Mouse (Mus musculus) heart, adult 2 months (tissue): ENCODE measurements around the gene Cep295. TPM values are rescaled to one million over a fixed set of nuclear protein-coding genes. Genes with fewer than 3 reads are reported as not detected.

Source experiments
- DNase-seq, 2 experiments: peaks; one replicate each; pipeline ENCODE4 v3.0.0; 2021
- H3K27ac ChIP-seq: fragments of 200-600 bp; 2 replicates; pipeline ENCODE4 v1.8.1; 2022
- H3K27me3 ChIP-seq: fragments of 200-500 bp; 2 replicates; pipeline ENCODE4 v1.6.1; 2012; ENCODE audit warnings: mild to moderate bottlenecking, low read length, inconsistent platforms, mixed read lengths; ENCODE audit not compliant: control insufficient read depth, insufficient read depth
- H3K36me3 ChIP-seq: fragments of 200-500 bp; 2 replicates; pipeline ENCODE4 v1.6.1; 2012; ENCODE audit warnings: low read length, inconsistent platforms; ENCODE audit not compliant: control insufficient read depth, insufficient read depth
- H3K4me1 ChIP-seq: fragments of 200-500 bp; 2 replicates; pipeline ENCODE4 v1.6.1; 2011; ENCODE audit warnings: low read length; ENCODE audit not compliant: control insufficient read depth, insufficient read depth
- H3K4me3 ChIP-seq: fragments of 200-600 bp; 2 replicates; pipeline ENCODE4 v1.8.1; 2022
- H3K79me2 ChIP-seq: fragments of 200-500 bp; replicated peaks from 2 replicates; pipeline ENCODE4 v1.6.1; 2012; ENCODE audit warnings: mild to moderate bottlenecking, inconsistent platforms, low read length, moderate library complexity, mixed read lengths; ENCODE audit not compliant: control insufficient read depth, insufficient read depth
- H3K9ac ChIP-seq: fragments of 200-500 bp; 2 replicates; pipeline ENCODE4 v1.6.1; 2012; ENCODE audit warnings: low read depth, mild to moderate bottlenecking, control low read depth, inconsistent platforms, low read length, mixed read lengths
- CTCF ChIP-seq: fragments of 200-600 bp; IDR thresholded peaks from 2 replicates; pipeline ENCODE4 v1.8.1; 2022; ENCODE audit warnings: antibody characterized with exemption, mild to moderate bottlenecking, moderate library complexity
- EP300 ChIP-seq: fragments of 200-500 bp; IDR thresholded peaks from 2 replicates; pipeline ENCODE4 v1.6.1; 2011; ENCODE audit warnings: low read depth, low read length, control low read depth; ENCODE audit not compliant: insufficient read depth
- POLR2A ChIP-seq: fragments of 200-500 bp; IDR thresholded peaks from 2 replicates; pipeline ENCODE4 v1.6.1; 2011; ENCODE audit warnings: mild to moderate bottlenecking, low read depth, low read length, control low read depth; ENCODE audit not compliant: insufficient read depth
- WGBS: fragments of 180-500 bp; shearing (Covaris S2); methylation state at CpG from one replicate; pipeline ENCODE4 v1.1.7; 2018; 5-methylcytosine and 5-hydroxymethylcytosine counted together
- intact Hi-C: fragments of 180-260 bp; cut with DNase I; formaldehyde crosslinking; loops from one replicate; pipeline ENCODE4 v1.15.1; 2025
- polyA plus RNA-seq: library from polyadenylated mRNA; depleted of rRNA; stranded (reverse); fragments of >200 nt; gene quantifications from 2 replicates; pipeline ENCODE4 v1.2.3, GENCODE M21; 2012
- total RNA-seq, 2 experiments: library from RNA; stranded (reverse); gene quantifications; 2 replicates each; pipeline ENCODE4 v1.2.3; 2021

Cep295 gene
- total and polyA plus RNA-seq, 3 experiments: 3.0 to 8.5 (median 5.8) TPM

GRCm38 (mm10) chr9:15297112-15297511, 60.5 kb downstream of the Cep295 start:
- 88% methylated on average over 7 of the region's 7 CpGs for WGBS
- Histone ChIP-seq H3K27me3 (no peaks in the 10 kb centered on the region), H3K4me1 (no peaks in the 10 kb centered on the region), H3K9ac (no peak overlapping the region), H3K4me3 (no peak overlapping the region), H3K36me3 (no peaks in the 10 kb centered on the region), H3K79me2 (no peaks in the 10 kb centered on the region), H3K27ac (no peak overlapping the region)
- DNase-seq: no peak
- intact Hi-C loops: no loop called here
- no peak for TF ChIP-seq POLR2A
- no peak for TF ChIP-seq CTCF
- no peak for TF ChIP-seq EP300

DNA sequence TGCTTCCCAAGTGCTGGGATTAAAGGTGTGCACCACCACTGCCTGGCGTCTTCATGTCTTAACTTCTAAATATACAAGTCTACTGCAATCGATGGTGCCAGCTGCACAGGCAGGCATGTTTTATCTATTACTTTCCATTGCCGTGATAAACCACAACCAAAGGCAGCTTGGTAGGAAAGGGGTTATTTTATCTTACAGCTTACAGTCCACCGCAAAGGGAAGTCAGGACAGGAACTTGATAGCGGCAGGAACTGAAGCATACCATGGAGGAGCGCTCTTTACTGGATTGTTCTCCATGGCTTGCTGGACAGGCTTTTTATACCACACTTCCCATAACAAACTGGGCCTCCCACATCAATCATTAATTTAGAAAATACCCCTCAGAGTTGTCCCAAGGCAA, 68.3 kb downstream of the Cep295 start:
- Histone ChIP-seq H3K27ac (no peak overlapping the region), H3K4me1 (no peaks in the 10 kb centered on the region), H3K79me2 (no peaks in the 10 kb centered on the region), H3K4me3 (no peak overlapping the region), H3K36me3 (no peaks in the 10 kb centered on the region), H3K27me3 (no peaks in the 10 kb centered on the region), H3K9ac (no peak overlapping the region)
- WGBS: 44% methylated on average over 6 of the region's 6 CpGs
- intact Hi-C loops: no loop called here
- DNase-seq: no peak
- TF ChIP-seq POLR2A (no peak), EP300 (no peak), CTCF (no peak)

DNA sequence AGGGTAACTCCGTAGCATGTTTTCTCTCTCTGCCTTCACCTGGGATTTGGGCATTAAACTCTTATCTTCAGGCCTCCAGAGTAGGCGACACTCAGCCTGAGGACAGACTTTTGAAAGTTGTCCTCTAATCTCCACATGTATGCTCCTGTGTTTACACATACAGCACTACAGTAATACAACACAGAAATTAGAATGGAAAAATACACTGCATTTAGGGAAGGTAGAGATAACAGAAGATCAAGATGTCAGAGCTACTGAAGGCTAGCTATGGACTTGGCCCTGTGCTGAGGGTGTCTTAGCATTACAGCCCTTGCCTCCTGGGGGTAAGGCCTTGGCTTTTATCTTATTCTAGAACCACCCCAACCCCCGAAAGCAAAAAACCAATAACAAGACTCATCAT, 69.2 kb downstream of the Cep295 start:
- Histone ChIP-seq H3K4me3 (no peak overlapping the region), H3K36me3 (no peaks in the 10 kb centered on the region), H3K9ac (no peak overlapping the region), H3K4me1 (no peaks in the 10 kb centered on the region), H3K27ac (no peak overlapping the region), H3K79me2 (no peaks in the 10 kb centered on the region), H3K27me3 (no peaks in the 10 kb centered on the region)
- intact Hi-C loops: no loop called here
- 93% methylated on average over 3 of the region's 3 CpGs for WGBS
- no peak for TF ChIP-seq EP300
- no peak for TF ChIP-seq POLR2A
- no peak for TF ChIP-seq CTCF
- no peak for DNase-seq

- WGBS: 84% methylated on average over 6 of the region's 6 CpGs
- intact Hi-C loops: no loop called here
- H3K27ac ChIP-seq: no peak overlapping the region
- H3K9ac ChIP-seq: no peak overlapping the region
- no peak for DNase-seq
- no peak overlapping the region for H3K4me3 ChIP-seq
- no peaks in the 10 kb centered on the region for H3K27me3 ChIP-seq
- H3K79me2 ChIP-seq: no peaks in the 10 kb centered on the region
- TF ChIP-seq POLR2A: no peak
- no peak for TF ChIP-seq CTCF
- TF ChIP-seq EP300: no peak
- H3K4me1 ChIP-seq: no peaks in the 10 kb centered on the region
- H3K36me3 ChIP-seq: no peaks in the 10 kb centered on the region
These were observed 69.7 kb downstream of the Cep295 start for GRCm38 (mm10) chr9:15287846-15288245.

- Histone ChIP-seq H3K27me3 (no peaks in the 10 kb centered on the region), H3K4me3 (no peak overlapping the region), H3K36me3 (no peaks in the 10 kb centered on the region), H3K27ac (no peak overlapping the region), H3K79me2 (no peaks in the 10 kb centered on the region), H3K4me1 (peaks cover 3% of the 10 kb centered on the region), H3K9ac (no peak overlapping the region)
- no peak for DNase-seq
- 79% methylated on average over 3 of the region's 3 CpGs for WGBS
- intact Hi-C loops: no loop called here
- TF ChIP-seq CTCF (peak; percentile 50), POLR2A (no peak), EP300 (no peak)
These were observed 72.1 kb downstream of the Cep295 start for GRCm38 (mm10) chr9:15285443-15285842.

- no peaks in the 10 kb centered on the region; the same call in 1 of the 2 replicates for H3K36me3 ChIP-seq
- WGBS: 45% methylated on average over 5 of the region's 5 CpGs
- H3K4me1 ChIP-seq: peaks cover 5% of the 10 kb centered on the region
- H3K27me3 ChIP-seq: no peaks in the 10 kb centered on the region
- peak overlapping the region; percentile 89 for H3K27ac ChIP-seq
- H3K4me3 ChIP-seq: peak overlapping the region; percentile 90
- peak in 1 of 2 experiments; percentile 20 for DNase-seq
- H3K9ac ChIP-seq: peak overlapping the region; percentile 52
- H3K79me2 ChIP-seq: no peaks in the 10 kb centered on the region; the same call in none of the 2 replicates
- intact Hi-C loops: loop anchor here (2.0 kb wide), 1 partner anchor 26 kb away; the partner anchor contains the start of genes 4931406C07Rik and Taf1d
- TF ChIP-seq POLR2A (no peak), EP300 (no peak), CTCF (no peak)
These were observed 77.1 kb downstream of the Cep295 start for GRCm38 (mm10) chr9:15280491-15280879.
